Mouse (Mus musculus): ENCODE results near the gene Gm10717.
"Not testable (repeated sequence)": the region's sequence is repeated elsewhere in the genome, so short reads cannot be mapped to it uniquely, and the experiment has no call there.

The Gm10717 gene

DNA sequence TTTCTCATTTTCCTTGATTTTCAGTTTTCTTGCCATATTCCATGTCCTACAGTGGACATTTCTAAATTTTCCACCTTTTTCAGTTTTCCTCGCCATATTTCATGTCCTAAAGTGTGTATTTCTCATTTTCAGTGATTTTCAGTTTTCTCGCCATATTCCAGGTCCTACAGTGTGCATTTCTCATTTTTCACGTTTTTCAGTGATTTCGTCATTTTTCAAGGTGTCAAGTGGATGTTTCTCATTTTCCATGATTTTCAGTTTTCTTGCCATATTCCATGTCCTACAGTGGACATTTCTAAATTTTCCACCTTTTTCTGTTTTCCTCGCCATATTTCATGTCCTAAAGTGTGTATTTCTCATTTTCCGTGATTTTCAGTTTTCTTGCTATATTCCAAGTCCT, 436 bp downstream of the Gm10717 start:
- not testable (repeated sequence) for DNase-seq (ENCODE audit: low read depth)

- DNase-seq (ENCODE audit: low read depth): not testable (repeated sequence)
Measured at GRCm38 (mm10) chr9:3026136-3026535, 919 bp downstream of the Gm10717 start.

DNA sequence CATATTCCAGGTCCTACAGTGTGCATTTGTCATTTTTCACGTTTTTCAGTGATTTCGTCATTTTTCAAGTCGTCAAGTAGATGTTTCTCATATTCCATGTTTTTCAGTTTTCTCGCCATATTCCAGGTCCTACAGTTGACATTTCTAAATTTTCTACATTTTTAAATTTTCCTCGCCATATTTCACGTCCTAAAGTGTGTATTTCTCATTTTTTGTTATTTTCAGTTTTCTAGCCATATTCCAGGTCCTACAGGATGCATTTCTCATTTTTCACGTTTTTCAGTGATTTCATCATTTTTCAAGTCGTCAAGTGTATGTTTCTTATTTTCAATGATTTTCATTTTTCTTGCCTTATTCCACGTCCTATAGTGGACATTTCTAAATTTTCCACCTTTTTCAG, 1.5 kb downstream of the Gm10717 start:
- DNase-seq (ENCODE audit: low read depth): not testable (repeated sequence)

DNA sequence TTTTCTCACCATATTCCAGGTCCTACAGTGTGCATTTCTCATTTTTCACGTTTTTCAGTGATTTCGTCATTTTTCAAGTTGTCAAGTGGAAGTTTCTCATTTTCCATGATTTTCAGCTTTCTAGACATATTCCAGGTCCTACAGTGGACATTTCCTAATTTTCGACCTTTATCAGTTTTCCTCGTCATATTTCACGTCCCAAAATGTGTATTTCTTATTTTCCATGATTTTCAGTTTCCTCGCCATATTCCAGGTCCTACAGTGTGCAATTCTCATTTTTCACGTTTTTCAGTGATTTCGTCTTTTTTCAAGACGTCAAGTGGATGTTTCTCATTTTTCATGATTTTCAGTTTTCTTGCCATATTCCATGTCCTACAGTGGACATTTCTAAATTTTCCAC, 2.0 kb downstream of the Gm10717 start:
- DNase-seq (ENCODE audit: low read depth): peak; percentile 56

DNA sequence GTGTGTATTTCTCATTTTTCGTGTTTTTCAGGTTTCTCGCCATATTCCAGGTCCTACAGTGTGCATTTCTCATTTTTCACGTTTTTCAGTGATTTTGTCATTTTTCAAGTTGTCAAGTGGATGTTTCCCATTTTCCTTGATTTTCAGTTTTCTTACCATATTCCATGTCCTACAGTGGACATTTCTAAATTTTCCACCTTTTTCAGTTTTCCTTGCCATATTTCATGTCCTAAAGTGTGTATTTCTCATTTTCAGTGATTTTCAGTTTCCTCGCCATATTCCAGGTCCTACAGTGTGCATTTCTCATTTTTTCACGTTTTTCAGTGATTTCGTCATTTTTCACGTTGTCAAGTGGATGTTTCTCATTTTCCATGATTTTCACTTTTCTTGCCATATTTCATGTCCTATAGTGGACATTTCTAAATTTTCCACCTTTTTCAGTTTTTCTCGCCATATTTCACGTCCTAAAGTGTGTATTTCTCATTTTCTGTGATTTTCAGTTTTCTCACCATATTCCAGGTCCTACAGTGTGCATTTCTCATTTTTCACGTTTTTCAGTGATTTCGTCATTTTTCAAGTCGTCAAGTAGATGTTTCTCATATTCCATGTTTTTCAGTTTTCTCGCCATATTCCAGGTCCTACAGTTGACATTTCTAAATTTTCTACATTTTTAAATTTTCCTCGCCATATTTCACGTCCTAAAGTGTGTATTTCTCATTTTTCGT, 4.2 kb downstream of the Gm10717 start:
- not testable (repeated sequence) for DNase-seq (ENCODE audit: low read depth)

DNA sequence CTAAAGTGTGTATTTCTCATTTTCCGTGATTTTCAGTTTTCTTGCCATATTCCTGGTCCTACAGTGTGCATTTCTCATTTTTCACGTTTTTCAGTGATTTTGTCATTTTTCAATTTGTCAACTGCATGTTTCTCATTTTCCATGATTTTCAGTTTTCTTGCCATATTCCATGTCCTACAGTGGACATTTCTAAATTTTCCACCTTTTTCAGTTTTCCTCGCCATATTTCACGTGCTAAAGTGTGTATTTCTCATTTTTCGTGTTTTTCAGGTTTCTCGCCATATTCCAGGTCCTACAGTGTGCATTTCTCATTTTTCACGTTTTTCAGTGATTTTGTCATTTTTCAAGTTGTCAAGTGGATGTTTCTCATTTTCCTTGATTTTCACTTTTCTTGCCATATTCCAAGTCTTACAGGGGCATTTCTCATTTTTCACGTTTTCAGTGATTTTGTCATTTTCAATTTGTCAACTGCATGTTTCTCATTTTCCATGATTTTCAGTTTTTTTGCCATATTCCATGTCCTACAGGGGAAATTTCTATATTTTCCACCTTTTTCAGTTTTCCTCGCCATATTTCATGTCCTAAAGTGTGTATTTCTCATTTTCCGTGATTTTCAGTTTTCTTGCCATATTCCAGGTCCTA, 5.6 kb downstream of the Gm10717 start:
- peak; percentile 87 for DNase-seq (ENCODE audit: low read depth)

DNA sequence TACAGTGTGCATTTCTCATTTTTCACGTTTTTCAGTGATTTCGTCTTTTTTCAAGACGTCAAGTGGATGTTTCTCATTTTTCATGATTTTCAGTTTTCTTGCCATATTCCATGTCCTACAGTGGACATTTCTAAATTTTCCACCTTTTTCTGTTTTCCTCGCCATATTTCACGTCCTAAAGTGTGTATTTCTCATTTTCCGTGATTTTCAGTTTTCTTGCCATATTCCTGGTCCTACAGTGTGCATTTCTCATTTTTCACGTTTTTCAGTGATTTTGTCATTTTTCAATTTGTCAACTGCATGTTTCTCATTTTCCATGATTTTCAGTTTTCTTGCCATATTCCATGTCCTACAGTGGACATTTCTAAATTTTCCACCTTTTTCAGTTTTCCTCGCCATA, 9.1 kb downstream of the Gm10717 start, which contains the start of gene Gm17535:
Gene Gm17535, plus strand, starts transcription at position 301 of the 400 bp plus-strand sequence.
- DNase-seq (ENCODE audit: low read depth): not testable (repeated sequence)

DNA sequence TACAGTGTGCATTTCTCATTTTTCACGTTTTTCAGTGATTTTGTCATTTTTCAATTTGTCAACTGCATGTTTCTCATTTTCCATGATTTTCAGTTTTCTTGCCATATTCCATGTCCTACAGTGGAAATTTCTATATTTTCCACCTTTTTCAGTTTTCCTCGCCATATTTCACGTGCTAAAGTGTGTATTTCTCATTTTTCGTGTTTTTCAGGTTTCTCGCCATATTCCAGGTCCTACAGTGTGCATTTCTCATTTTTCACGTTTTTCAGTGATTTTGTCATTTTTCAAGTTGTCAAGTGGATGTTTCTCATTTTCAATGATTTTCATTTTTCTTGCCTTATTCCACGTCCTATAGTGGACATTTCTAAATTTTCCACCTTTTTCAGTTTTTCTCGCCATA, 11.4 kb downstream of the Gm10717 start, which contains the start of gene Gm10715:
Gene Gm10715, plus strand, starts transcription at position 301 of the 400 bp plus-strand sequence.
- DNase-seq (ENCODE audit: low read depth): not testable (repeated sequence)

DNA sequence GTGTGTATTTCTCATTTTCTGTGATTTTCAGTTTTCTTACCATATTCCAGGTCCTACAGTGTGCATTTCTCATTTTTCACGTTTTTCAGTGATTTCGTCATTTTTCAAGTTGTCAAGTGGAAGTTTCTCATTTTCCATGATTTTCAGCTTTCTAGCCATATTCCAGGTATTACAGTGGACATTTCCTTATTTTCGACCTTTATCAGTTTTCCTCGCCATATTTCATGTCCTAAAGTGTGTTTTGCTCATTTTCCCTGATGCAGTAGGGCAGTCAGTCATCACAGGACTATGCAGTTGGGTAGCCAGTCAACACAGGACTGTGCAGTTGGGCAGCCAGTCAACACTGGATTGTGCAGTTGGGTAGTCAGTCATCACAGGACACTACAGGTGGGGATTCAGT, 12.9 kb downstream of the Gm10717 start:
- DNase-seq (ENCODE audit: low read depth): peak; percentile 31

Data from naive thymus-derived CD4-positive, alpha-beta T cell, adult 2 months (primary cell).